Mouse (Mus musculus) heart, adult 2 months (tissue): ENCODE data around the gene Rras. TPM values are rescaled to one million over a fixed set of nuclear protein-coding genes. Genes with fewer than 3 reads are reported as not detected.

ENCODE experiments used
- DNase-seq, 2 experiments: peaks; one replicate each; pipeline ENCODE4 v3.0.0; 2021
- H3K27ac ChIP-seq: fragments of 200-600 bp; 2 replicates; pipeline ENCODE4 v1.8.1; 2022
- H3K27me3 ChIP-seq: fragments of 200-500 bp; 2 replicates; pipeline ENCODE4 v1.6.1; 2012; ENCODE audit warnings: mild to moderate bottlenecking, low read length, inconsistent platforms, mixed read lengths; ENCODE audit not compliant: control insufficient read depth, insufficient read depth
- H3K36me3 ChIP-seq: fragments of 200-500 bp; 2 replicates; pipeline ENCODE4 v1.6.1; 2012; ENCODE audit warnings: low read length, inconsistent platforms; ENCODE audit not compliant: control insufficient read depth, insufficient read depth
- H3K4me1 ChIP-seq: fragments of 200-500 bp; 2 replicates; pipeline ENCODE4 v1.6.1; 2011; ENCODE audit warnings: low read length; ENCODE audit not compliant: control insufficient read depth, insufficient read depth
- H3K4me3 ChIP-seq: fragments of 200-600 bp; 2 replicates; pipeline ENCODE4 v1.8.1; 2022
- H3K79me2 ChIP-seq: fragments of 200-500 bp; replicated peaks from 2 replicates; pipeline ENCODE4 v1.6.1; 2012; ENCODE audit warnings: mild to moderate bottlenecking, inconsistent platforms, low read length, moderate library complexity, mixed read lengths; ENCODE audit not compliant: control insufficient read depth, insufficient read depth
- H3K9ac ChIP-seq: fragments of 200-500 bp; 2 replicates; pipeline ENCODE4 v1.6.1; 2012; ENCODE audit warnings: low read depth, mild to moderate bottlenecking, control low read depth, inconsistent platforms, low read length, mixed read lengths
- CTCF ChIP-seq: fragments of 200-600 bp; IDR thresholded peaks from 2 replicates; pipeline ENCODE4 v1.8.1; 2022; ENCODE audit warnings: antibody characterized with exemption, mild to moderate bottlenecking, moderate library complexity
- EP300 ChIP-seq: fragments of 200-500 bp; IDR thresholded peaks from 2 replicates; pipeline ENCODE4 v1.6.1; 2011; ENCODE audit warnings: low read depth, low read length, control low read depth; ENCODE audit not compliant: insufficient read depth
- POLR2A ChIP-seq: fragments of 200-500 bp; IDR thresholded peaks from 2 replicates; pipeline ENCODE4 v1.6.1; 2011; ENCODE audit warnings: mild to moderate bottlenecking, low read depth, low read length, control low read depth; ENCODE audit not compliant: insufficient read depth
- WGBS: fragments of 180-500 bp; shearing (Covaris S2); methylation state at CpG from one replicate; pipeline ENCODE4 v1.1.7; 2018; 5-methylcytosine and 5-hydroxymethylcytosine counted together
- intact Hi-C: fragments of 180-260 bp; cut with DNase I; formaldehyde crosslinking; loops from one replicate; pipeline ENCODE4 v1.15.1; 2025
- polyA plus RNA-seq: library from polyadenylated mRNA; depleted of rRNA; stranded (reverse); fragments of >200 nt; gene quantifications from 2 replicates; pipeline ENCODE4 v1.2.3, GENCODE M21; 2012
- total RNA-seq, 2 experiments: library from RNA; stranded (reverse); gene quantifications; 2 replicates each; pipeline ENCODE4 v1.2.3; 2021

The Rras gene
- total and polyA plus RNA-seq, 3 experiments: 40.9 to 107 (median 44.3) TPM

- no peaks in the 10 kb centered on the region for H3K36me3 ChIP-seq
- no peak for TF ChIP-seq CTCF
- TF ChIP-seq EP300: no peak
- TF ChIP-seq POLR2A: no peak
- no peak overlapping the region for H3K4me3 ChIP-seq
- H3K4me1 ChIP-seq: no peaks in the 10 kb centered on the region
- peaks cover 7% of the 10 kb centered on the region for H3K79me2 ChIP-seq
- H3K27me3 ChIP-seq: no peaks in the 10 kb centered on the region
- H3K27ac ChIP-seq: no peak overlapping the region
- DNase-seq: no peak
- intact Hi-C loops: no loop called here
- WGBS: 94% methylated on average over 14 of the region's 14 CpGs
- H3K9ac ChIP-seq: no peak overlapping the region
These were observed 25.5 kb downstream of the Rras start for GRCm38 (mm10) chr7:45043307-45043706.

- H3K36me3 ChIP-seq: no peaks in the 10 kb centered on the region
- 92% methylated on average over 22 of the region's 22 CpGs for WGBS
These were observed 28.0 kb downstream of the Rras start for GRCm38 (mm10) chr7:45045741-45046140.

GRCm38 (mm10) chr7:45046853-45047350, 29.1 kb downstream of the Rras start:
- WGBS: 89% methylated on average over 26 of the region's 26 CpGs
- Histone ChIP-seq H3K4me3 (no peak overlapping the region), H3K9ac (no peak overlapping the region), H3K27ac (no peak overlapping the region), H3K27me3 (no peaks in the 10 kb centered on the region), H3K36me3 (no peaks in the 10 kb centered on the region), H3K4me1 (peaks cover 5% of the 10 kb centered on the region), H3K79me2 (peaks cover 8% of the 10 kb centered on the region)
- no peak for TF ChIP-seq CTCF
- TF ChIP-seq EP300: no peak
- no peak for TF ChIP-seq POLR2A
- intact Hi-C loops: no loop called here
- DNase-seq: no peak

More at GRCm38 (mm10) chr7:45045741-45046140, 28.0 kb downstream of the Rras start:
- H3K27ac ChIP-seq: no peak overlapping the region
- no peaks in the 10 kb centered on the region for H3K27me3 ChIP-seq
- no peak for DNase-seq
- TF ChIP-seq CTCF (no peak), EP300 (no peak), POLR2A (no peak)
- H3K4me1 ChIP-seq: no peaks in the 10 kb centered on the region
- no peak overlapping the region for H3K4me3 ChIP-seq
- H3K9ac ChIP-seq: no peak overlapping the region
- H3K79me2 ChIP-seq: peaks cover 8% of the 10 kb centered on the region
- intact Hi-C loops: no loop called here

- no peak for DNase-seq
- peaks cover 8% of the 10 kb centered on the region for H3K79me2 ChIP-seq
- H3K4me3 ChIP-seq: no peak overlapping the region
- H3K27me3 ChIP-seq: no peaks in the 10 kb centered on the region
- H3K36me3 ChIP-seq: no peaks in the 10 kb centered on the region
- no peak for TF ChIP-seq POLR2A
- no peak for TF ChIP-seq CTCF
- peaks cover 5% of the 10 kb centered on the region for H3K4me1 ChIP-seq
- no peak overlapping the region for H3K9ac ChIP-seq
- WGBS: 94% methylated on average over 14 of the region's 14 CpGs
- H3K27ac ChIP-seq: no peak overlapping the region
- intact Hi-C loops: no loop called here
These were observed 29.7 kb downstream of the Rras start for GRCm38 (mm10) chr7:45047491-45047890.

GRCm38 (mm10) chr7:45048001-45048890, 30.5 kb downstream of the Rras start:
- Histone ChIP-seq H3K27me3 (no peaks in the 10 kb centered on the region), H3K9ac (no peak overlapping the region), H3K4me1 (peaks cover 5% of the 10 kb centered on the region), H3K79me2 (peaks cover 8% of the 10 kb centered on the region), H3K4me3 (no peak overlapping the region), H3K27ac (no peak overlapping the region), H3K36me3 (no peaks in the 10 kb centered on the region)
- WGBS: 90% methylated on average over 38 of the region's 38 CpGs
- DNase-seq: no peak
- intact Hi-C loops: no loop called here
- TF ChIP-seq POLR2A (no peak), CTCF (no peak), EP300 (no peak)

- no peak overlapping the region for H3K27ac ChIP-seq
- intact Hi-C loops: no loop called here
- WGBS: 80% methylated on average over 23 of the region's 23 CpGs
- peaks cover 8% of the 10 kb centered on the region for H3K79me2 ChIP-seq
- no peak for TF ChIP-seq CTCF
- TF ChIP-seq EP300: no peak
- no peak for TF ChIP-seq POLR2A
- H3K36me3 ChIP-seq: no peaks in the 10 kb centered on the region
- peaks cover 5% of the 10 kb centered on the region for H3K4me1 ChIP-seq
- H3K9ac ChIP-seq: no peak overlapping the region
- H3K4me3 ChIP-seq: no peak overlapping the region
- DNase-seq: peak; percentile 52 to 60
- H3K27me3 ChIP-seq: no peaks in the 10 kb centered on the region
These were observed 31.3 kb downstream of the Rras start for GRCm38 (mm10) chr7:45048923-45049657.
